Mouse (Mus musculus) kidney, postnatal 10 days (tissue): ENCODE measurements around the gene AW011738.

Experiments
- DNase-seq: peaks from one replicate; pipeline ENCODE4 v3.0.0; 2021; ENCODE audit warnings: mixed read lengths

AW011738 gene

DNA sequence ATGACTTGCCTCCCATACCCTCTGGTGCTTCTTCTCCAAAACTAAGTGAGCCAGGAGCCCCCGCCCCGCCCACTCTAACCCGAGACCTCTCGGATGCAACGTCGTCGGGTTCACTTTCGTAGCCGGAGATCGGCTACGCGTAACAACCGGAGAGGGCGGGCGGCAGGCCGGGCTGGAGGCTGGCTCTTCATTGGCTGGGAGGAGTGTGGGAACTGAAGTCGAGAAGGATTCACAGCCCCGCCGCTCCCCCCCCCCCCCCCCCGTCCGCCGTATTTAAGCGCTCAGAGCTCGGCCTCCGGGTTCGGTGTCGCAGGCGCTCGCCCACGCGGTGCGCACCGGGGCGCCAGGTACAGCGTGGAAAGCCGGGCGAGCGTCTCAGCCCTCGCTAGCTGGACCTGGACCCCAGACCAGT lies at the start of gene AW011738:
TSS of gene AW011738 (plus strand) at position 304 of the 412 bp plus-strand sequence.
- DNase-seq: peak; percentile 86

DNA sequence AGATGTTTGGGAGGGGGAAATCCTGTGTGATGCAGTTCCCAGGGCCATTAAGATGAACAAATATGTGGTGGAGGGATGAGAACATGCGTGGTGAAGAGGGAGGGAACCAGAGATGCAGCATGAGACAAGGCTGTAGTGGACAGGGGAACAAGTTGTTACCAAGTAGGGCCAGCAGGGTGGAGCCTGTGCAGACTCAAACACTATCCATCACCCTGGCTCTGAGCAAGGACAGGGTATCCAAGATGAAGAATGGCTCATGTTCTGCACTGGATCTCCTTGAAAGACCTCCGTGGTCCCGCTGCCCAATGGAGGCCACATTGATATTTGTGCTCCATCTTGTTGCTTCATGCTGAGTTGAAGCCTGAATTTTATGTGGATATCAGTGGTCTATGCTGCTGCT lies 48.3 kb upstream of the AW011738 start:
- DNase-seq: no peak

DNA sequence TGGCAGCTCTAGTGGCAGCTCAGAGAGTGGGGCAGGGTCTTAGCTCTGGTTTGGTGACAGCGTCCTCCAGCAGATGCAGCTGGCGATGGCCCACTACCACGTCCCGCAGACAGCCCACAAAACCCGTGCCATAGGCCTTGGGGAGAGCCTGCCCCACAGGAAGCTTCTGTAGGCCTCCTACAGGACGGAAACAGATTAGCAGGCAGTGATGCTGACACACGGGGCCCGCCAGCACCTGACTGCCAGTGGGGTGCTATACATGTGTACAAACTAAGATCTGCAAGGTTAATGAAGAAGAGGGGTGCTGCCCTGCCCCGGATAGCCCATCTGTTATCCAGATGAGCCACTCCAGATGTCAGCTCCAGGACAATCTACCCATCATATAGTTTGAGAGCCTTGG lies 36.6 kb upstream of the AW011738 start:
- no peak for DNase-seq

DNA sequence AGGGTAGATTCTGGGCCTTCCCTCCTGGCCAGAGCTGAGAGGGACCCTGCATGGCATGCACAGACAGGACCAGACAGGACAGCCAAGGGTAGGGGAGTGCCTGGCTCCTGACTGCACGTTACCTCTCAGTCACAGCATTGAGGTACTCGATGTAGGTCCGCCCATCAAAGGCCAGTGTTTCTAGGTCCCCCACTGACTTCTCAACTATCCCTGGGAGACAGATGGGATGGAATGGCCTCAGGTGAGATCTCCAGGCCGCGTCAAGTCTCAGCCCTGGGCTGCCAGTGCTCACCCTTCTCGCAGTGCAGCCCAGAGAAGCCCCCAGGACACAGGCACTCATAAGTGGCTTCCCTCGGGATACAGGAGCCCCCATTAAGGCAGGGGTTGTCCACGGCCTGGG lies 34.5 kb upstream of the AW011738 start:
- DNase-seq: no peak

DNA sequence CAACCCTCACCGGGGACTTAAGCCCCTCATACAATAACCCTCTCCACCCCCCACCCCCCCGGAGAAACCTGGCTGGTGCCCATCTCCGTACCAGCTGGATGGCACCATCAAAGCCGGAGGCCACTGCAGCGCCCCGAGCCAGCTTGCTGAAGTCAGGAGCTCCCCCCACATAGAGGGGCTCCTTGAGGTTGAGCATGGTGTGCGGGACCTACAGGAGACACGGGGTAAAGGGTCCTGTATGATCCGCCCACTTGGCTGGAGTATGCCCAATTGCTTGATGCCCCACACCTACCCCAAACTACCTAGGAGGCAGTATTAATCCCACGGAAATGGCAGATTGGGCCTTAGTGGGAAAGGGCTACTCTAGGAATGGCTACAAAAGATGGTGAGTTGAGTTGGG lies 34.0 kb upstream of the AW011738 start:
- DNase-seq: no peak

DNA sequence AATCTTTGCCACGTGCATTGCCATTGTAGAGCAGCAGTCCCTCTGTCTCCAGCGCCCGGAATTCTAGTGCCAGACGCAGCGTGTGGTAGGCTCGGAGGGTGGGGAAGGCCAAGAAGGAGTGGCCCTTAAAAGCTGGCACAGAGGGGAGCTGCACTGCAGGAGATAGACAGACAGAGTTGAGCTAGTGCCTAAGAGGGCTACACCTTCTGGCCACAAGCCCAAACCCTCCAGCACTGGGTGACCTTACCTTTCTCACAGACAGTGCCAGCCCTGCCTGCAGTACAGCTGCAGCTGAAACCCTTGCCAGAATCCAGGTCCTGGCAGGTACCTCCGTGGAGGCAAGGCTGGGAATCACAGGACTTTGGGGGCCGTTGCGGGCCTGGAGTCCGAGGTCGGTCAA lies 31.3 kb upstream of the AW011738 start:
- DNase-seq: peak; percentile 6

DNA sequence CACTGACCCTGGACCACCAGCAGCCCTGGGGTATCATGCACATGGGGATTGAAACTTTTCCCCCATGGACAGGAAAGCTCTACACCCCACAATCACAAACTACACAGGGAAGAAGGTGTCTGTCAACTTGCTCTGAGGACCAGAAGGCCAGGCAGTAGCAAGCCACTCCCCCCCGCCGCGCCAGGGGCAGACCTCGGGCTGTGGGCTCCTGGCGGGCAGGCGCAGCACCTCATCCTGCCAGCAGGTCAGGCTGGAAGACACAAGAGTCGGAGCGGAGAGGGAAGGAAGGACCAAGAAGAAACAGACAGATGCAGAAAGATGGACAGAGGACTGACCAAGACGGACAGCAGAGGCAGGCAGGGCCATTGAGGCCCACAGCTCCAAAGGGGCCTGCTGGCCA lies 25.5 kb upstream of the AW011738 start:
- DNase-seq: no peak

DNA sequence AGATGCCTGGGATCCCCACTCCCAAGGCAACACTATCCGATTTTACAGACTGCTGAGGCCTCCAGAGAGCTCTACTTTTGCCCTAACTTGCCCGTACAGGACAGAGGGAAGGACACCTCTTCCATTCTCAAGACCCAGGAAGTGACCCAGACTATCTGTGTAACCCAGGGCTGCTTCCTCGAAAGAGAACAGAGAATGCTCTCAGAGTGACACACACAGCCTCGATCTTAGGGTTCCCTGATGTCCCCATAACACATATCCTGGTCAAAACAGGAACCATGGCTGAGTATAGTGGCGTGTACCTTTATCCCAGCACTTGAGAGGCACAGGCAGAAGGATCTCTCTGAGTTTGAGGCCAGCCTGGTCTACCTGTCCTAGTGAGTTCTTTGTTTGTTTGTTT lies 19.4 kb upstream of the AW011738 start:
- no peak for DNase-seq

DNA sequence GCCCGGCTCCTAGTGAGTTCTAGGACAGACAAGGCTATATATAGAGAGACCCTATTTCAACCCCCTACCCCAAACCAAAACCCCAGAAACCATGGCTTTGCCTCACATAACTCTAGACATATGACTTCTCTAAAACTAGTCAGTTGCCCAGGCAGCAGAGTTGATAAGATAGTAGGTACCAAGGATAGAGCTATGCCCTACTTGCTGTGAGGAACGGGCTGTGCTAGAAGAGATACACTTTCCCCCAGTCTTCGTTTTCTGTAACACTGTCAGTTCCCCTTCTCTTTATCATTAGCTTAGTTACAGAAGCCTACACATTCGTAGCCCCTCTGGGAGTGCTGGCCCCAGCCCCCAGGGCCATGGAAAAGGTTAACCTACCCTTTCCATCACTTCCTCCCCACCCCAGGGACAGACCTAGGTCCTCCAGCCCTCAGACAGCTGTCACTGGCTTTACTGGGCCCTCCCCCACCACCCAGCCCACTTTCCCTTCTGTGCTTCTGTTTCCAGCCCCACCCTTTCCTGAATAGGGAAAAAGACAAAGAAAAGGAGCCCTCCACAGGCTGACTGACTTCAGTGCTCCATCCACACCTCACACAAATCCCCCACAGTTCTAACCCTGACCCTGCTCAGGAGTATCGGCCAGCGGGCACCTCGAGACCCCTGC lies 18.7 kb upstream of the AW011738 start:
- peak; percentile 49 for DNase-seq

DNA sequence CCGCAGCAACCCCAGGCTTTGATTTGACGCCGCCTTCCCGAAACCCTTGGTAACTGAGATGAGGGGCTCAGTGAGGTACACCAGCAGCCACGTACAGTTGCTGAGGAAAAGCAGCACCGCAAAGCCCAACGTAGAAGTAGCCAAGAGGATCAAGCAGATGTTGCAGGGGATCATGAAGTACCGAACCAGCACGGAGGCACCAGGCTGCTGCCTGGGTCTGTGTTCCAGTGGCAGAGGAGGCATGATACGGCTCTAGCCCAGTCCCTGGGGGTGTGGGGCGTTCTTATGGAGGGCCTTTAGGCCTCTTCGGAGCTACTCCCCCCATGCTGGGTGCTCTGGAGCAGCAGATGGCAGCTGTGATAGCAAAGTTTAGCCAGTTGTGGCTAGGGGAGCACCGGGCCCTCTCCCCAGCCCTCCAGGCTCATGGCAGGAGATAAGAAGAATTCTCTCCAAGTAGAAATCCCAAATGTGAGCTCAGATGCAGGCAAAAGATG lies 17.6 kb upstream of the AW011738 start:
- no peak for DNase-seq

DNA sequence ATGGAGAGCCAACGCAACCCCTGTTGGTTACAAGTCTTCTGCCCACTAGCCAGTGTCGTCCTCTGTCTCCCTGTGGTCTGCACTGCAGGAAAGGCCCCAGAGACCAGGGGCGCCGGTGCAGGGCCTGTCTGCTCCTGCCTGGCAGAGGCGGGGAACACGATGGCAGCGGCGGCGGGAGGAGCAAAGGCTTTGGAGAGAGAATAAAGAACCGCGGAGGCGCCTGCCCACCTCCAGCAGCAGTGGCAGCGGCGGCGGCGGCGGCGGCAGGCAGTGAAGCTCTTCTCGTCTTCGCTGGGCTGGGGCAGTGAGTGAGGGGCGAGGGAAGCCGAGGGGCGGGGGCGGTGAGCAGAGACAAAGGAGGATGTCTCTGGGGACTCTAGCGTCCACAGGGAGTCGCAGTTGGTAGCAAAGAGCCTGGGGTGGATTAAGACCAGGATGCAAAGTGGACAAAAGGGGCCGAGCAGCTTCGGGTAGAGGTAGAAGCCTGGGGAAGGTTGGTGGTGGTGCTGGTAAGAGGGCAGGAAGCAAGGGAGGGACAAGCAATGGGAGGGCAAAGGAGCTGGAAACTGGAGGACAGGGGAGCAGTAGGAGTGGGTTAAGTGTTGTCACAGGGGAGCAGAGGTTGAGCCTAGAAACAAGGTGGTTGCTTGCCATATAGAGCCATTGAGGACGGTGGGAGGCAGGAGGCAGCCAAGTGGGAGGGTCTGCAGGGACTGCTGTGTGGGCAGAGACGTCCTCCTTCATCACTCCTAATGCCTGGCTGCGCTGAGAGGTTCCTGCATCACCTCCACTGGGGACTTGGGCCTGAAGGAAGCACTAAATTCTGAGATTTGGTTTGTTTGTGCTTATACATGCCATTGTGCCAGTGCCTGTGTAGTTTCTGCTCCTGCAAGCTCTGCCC lies 16.9 kb upstream of the AW011738 start:
- no peak for DNase-seq

DNA sequence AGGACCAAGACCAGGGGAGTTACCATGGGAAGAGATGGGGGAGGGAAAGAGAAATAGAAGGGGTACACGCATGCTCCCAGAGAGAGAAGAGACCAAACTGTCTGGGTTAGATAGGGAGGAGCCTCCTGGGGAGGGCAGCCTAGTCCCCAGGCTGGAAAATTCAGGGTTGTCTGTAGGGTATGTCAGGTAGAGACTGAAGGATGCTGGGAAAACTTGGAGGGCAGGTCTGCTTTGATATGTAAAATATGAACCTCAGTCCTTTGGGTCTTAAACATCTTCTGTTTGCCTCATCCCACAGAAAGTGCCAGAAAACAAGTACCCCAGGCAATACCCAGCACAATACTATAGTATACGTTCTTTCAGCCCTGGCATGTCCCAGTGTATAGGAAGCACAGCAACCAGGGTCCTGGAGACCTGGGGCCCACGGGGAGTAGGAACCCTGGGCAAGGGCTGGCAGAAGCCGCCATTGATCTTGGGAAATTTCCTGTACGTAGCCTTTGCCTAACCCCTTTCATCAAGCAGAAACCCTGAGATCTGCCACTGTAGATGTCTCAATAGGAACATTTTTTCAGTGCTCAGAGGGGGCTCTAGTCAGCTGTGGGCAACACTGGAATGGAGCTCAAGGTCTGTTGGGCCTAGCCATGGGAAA lies 14.8 kb upstream of the AW011738 start:
- no peak for DNase-seq

DNA sequence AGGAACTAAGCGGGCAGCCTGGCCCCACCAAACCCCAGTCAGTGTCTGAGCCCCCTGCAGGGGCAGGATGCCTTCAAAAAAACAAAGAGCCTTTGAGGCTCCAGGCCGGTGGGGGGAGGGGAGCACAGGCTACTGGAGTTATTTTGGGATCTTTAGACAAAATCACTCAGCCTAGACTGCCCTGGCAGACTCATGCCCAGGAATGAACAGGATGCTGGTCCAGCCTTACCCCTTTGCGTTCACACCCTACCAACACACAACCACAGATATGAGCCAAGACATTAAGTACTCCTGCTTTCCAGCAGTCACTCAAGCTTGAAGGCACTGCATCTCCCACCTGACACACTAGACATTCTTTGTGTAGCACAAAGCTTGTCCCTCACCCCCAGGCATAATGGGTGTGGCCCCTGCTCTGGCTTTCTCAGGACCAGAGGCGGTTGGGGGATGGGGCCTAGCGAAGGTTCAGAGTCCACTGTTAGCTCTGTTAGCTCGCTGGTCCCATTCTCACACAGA lies 14.2 kb upstream of the AW011738 start:
- DNase-seq: peak; percentile 77

DNA sequence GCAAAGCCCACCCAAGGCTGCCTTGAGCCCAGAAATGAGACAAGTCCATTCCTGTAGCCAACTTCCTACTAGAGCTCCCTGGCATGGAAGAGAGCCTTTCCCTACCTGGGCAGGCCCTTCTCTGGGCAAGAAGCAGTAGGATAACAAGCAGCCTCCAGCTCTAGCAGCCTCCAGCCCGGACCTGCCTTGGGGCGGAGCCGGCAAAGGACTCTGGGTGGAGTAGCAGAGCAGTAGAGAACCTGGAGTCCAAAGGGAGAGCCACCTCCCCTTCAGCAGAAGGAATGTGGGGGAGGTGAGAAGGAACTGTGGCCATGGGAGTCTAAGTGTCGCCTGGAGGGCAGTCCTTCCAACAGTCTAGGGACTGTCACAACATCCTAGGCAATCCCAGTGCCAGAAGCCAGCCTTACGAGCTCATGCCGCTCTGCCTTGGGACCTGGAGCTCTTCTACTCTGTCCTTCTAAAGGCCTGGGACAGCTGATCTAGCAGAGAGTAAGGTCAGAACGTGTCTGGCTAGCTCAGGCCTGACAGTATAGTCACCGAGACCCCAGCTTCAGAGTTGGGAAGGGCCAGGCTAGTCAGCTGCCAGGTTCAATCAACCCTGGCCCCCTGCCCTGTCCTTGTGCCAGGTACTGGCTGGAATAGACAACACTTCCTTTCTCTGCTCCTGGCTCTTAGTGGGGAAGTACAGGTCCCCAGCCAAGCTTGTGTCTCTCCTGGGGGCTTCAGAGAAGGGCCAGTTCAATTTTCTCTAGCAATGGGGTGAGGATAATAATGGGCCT lies 10.5 kb upstream of the AW011738 start:
- peak; percentile 81 for DNase-seq

DNA sequence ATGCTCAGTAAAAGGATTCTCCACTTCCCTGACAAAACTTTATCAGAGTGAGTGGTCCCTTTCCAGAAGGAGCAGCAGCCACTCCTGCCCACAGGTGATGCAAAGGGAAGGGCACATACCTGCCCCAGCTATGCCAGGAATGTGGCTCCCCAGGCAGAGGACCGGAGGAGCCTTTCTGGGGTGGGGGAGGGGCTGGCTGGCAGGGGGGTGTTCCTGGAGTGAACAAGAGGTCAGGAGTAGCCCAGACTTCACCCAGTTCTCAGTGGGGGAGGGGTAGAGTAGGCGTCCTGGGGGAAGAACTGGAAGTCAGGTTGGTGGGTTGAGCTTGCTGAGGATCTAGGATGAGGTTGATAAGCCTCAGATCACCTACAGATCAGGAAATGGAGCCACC lies 9.9 kb upstream of the AW011738 start:
- peak; percentile 77 for DNase-seq

DNA sequence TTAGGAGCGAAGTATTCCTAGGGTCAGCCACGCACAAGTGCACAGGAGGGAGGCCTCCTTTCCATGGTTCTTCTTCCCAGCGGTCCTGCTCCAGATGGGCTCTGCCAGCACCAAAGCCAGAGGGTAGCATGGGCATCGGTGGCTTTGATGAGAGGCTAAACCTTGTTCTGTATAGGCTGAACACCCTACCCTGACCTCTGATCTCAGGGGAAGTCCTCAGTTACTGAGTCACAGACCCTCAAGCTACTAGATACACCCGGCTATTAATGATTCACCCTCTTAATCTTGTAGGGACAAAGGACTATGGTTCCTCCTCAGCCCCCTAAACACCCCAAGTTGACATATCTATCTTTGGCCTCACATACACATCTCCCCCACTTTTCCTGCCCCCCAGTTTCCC lies 9.2 kb upstream of the AW011738 start:
- DNase-seq: no peak

DNA sequence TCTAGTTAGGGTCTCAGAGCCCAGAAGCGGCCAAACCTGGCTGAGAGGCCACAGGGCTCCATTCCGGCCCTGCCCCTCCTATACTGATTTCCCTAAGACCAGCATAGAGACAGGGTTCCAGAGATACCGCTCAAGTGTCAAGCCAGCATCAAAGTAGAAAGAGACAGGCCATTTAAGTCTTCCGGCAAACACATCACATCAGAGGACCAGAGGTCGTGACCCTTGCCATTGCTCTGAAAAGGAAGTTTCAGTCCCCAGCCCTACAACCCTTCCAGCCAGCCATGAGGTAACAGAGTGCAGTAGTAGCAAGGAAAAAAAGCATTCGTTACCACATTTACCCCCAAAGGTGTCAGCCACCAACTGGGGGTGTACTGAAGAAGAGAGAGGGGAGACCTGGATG lies 8.8 kb upstream of the AW011738 start:
- DNase-seq: no peak

DNA sequence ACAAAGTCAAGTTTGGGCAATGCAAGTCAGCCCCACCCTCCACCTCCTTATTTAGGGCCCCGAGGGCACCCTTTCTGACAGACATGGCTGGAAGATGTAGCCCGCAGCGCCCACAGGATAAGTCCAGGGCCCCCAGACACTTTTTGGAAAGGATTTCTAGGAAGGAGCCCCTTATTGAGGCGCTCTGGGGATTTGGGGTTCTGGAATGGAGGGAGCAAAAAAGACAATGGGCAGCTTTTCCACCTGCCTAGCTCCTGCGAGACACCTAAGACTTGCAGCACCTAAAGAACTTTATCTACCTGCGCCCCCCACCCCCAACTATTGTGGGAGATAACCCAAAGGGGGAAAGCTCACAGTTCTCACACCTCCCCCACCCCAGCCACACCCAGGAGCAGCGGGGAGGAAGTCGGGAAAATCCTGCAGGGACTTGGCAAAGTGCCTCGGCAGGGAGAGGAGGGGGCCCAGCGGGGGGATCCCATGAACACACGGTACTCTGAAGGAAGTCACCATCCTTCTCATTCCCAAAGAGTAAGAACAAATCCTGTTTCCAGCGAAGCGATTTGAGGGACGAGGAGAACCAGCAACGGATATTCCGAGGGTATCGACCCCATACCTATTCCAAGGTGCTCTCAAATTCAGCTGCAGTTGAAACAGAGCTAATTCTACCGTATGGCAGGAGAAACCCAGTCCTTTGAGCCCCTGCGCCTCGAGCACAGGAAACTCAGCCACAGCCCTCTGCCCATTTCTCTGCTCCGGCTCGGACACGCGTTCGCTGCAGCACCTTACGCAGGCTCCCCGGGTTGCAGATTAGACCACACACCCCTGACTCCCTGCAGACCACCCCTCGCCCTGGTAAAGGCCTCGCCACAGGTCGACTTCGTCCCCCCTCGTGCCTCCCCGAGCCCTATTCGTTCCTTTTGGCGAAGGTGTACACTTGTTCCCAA lies 6.9 kb upstream of the AW011738 start:
- DNase-seq: peak; percentile 90

DNA sequence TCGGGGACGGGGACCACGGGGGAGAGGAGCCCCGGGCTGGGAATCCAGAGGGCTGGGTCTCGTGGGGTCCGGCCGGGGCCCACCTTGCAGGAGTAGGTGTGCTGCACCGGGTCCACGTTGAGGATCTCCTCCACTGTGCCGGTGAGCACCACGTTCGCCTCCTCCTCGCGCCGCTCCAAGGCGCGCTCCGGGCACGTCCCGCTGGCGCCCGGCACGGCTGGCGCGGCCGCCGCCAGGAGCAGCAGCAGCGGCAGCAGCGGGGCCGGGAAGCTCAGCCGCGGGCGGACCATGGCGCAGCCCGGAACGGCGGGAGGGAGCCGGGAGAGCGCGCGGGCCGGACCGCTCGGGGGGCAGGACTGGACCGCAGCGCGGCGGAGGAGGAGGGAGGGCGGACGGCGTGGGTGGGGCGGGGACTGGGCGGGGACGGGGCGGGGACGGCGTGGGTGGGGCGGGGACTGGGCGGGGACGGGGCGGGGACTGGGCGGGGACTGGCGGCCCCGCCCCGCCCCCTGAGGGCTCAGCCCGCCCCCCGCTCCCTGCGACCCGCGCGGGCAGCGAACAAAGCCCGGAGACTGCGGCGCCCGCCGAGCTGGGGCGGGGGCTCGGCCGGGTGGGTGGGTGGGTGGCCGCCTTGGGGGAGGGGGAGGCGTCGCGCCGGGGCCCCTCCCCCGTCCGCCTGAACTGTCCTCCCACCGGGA lies 5.8 kb upstream of the AW011738 start, which contains the start of gene Agrn:
TSS of gene Agrn (minus strand) at position 358 of the 698 bp plus-strand sequence.
- peak; percentile 88 for DNase-seq

DNA sequence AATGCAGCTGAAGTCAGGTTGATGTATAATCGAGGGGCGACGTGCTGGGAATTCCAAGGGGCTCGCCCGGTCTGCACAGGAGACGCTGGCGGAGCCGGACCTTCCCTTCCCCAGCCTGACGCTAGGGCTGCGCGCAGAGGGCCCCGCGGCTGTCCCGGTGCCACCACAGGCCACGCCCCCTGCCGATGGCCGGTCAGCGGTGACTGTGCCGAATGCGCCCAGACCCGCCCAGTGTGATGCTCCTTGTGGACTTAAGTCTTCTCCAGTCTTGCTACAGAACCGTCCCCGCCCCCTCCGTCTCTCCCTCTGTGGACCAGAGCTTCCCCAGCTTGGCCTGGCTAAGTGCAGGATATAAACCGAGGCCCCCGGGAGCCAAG lies 5.3 kb upstream of the AW011738 start:
- peak; percentile 97 for DNase-seq
